Mouse (Mus musculus): ENCODE measurements around the gene Gm20388.

DNA sequence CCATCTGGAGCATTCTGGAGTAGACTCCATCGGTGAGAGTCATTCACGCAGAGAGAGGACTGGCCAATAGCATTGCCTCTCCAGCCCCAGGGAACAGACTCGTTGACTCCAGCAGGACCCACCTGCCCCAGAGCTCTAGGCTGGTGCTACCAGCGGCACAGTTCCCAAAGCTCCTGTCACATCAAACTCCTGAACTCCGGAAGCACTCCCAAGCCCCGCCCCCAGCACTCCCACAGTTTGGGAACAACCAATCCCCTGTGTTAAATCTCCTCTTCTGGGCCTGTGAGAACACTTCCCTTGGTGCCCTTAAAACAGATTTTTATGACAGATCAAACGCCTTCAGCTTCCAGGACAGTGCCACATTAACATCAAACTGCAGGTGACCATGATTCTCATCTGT lies 1532.7 kb downstream of the Gm20388 start:
- TF ChIP-seq GATA1 (IDR thresholded peaks at IDR 0.05; ENCODE audit: low read length) (no peak), TAL1 (IDR thresholded peaks at IDR 0.05; ENCODE audit: low read length) (no peak)

Measured in erythroblast, embryonic 14.5 days (primary cell).